Mouse (Mus musculus): Measurements from ENCODE around the gene Vmn1r83. TPM values are rescaled to one million over a fixed set of nuclear protein-coding genes. Genes with fewer than 3 reads are reported as not detected.

Vmn1r83 gene
- not detected in 2 replicates for polyA plus RNA-seq (2012)

GRCm38 (mm10) chr7:12329381-12329780 is at the start of gene Vmn1r83:
Gene Vmn1r83, minus strand, starts transcription at chr7:12329481.
- H3K4me1 ChIP-seq (ENCODE audit: control insufficient read depth), result no peaks in the 10 kb centered on the region
- H3K36me3 ChIP-seq (ENCODE audit: control insufficient read depth), result no peaks in the 10 kb centered on the region
- H3K4me3 ChIP-seq (replicated peaks), result no peak within 1 kb of the TSS
- H3K27me3 ChIP-seq (ENCODE audit: control insufficient read depth), result no peaks in the 10 kb centered on the region
- H3K9me3 ChIP-seq (ENCODE audit: control insufficient read depth, low read length), result peaks cover 8% of the 10 kb centered on the region
- no peak for TF ChIP-seq TAL1 (IDR thresholded peaks at IDR 0.05; ENCODE audit: low read length)
- TF ChIP-seq GATA1 (IDR thresholded peaks at IDR 0.05; ENCODE audit: low read length), result no peak

DNA sequence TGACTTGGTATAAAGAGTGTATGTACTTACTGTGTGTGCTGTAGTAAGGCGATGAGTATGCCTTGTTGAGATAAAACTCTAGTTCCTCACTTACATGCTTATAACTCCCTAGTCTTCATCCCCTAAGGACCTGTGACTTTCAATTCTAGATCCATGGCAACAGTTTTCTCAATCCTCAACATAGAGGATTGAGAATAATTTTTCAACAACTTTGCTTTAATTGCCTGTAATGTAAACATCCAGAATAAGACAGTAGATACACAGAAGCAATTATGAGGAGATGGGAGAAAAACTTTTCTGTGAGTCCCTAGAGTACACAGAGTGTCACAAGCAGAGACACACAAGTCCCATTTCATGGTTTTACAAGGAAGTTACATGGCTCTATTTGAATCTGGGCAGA is 39.9 kb upstream of the Vmn1r83 start, which contains the start of gene Vmn1r84:
Gene Vmn1r84, minus strand, starts transcription at position 101 of the 400 bp plus-strand sequence.
- H3K27me3 ChIP-seq (ENCODE audit: control insufficient read depth), result no peaks in the 10 kb centered on the region
- no peaks in the 10 kb centered on the region for H3K9me3 ChIP-seq (ENCODE audit: control insufficient read depth, low read length)
- H3K4me3 ChIP-seq (replicated peaks), result no peak within 1 kb of the TSS
- no peak for TF ChIP-seq GATA1 (IDR thresholded peaks at IDR 0.05; ENCODE audit: low read length)
- TF ChIP-seq TAL1 (IDR thresholded peaks at IDR 0.05; ENCODE audit: low read length), result no peak
- no peaks in the 10 kb centered on the region for H3K4me1 ChIP-seq (ENCODE audit: control insufficient read depth)
- H3K36me3 ChIP-seq (ENCODE audit: control insufficient read depth), result no peaks in the 10 kb centered on the region

- no peak for TF ChIP-seq TAL1 (IDR thresholded peaks at IDR 0.05; ENCODE audit: low read length)
- no peak for TF ChIP-seq GATA1 (IDR thresholded peaks at IDR 0.05; ENCODE audit: low read length)
- Histone ChIP-seq H3K4me3 (replicated peaks) (no peak within 1 kb of the TSS), H3K4me1 (ENCODE audit: control insufficient read depth) (no peaks in the 10 kb centered on the region), H3K36me3 (ENCODE audit: control insufficient read depth) (no peaks in the 10 kb centered on the region), H3K27me3 (ENCODE audit: control insufficient read depth) (no peaks in the 10 kb centered on the region), H3K9me3 (ENCODE audit: control insufficient read depth, low read length) (peaks cover 2% of the 10 kb centered on the region; the same call in 1 of the 2 replicates)
These were observed 29.2 kb downstream of the Vmn1r83 start, which contains the start of gene Vmn1r82 for GRCm38 (mm10) chr7:12300130-12300529. Gene Vmn1r82, plus strand, starts transcription at chr7:12300430.

Other genes starting within 250 kb of the Vmn1r83 start
- not detected in 2 replicates for gene Vmn1r78, start 179.2 kb downstream of the Vmn1r83 start, polyA plus RNA-seq (2012)
- not detected in 2 replicates for gene Vmn1r79, start 158.2 kb downstream of the Vmn1r83 start, polyA plus RNA-seq (2012)
- under 0.01 and 0.01 TPM in 2 replicates for gene Vmn1r80, start 140.2 kb downstream of the Vmn1r83 start, polyA plus RNA-seq (2012)
- gene Vmn1r81, start 61.2 kb downstream of the Vmn1r83 start, polyA plus RNA-seq (2012), result under 0.01 TPM in 1 of 2 replicates, not detected in the other
- gene Vmn1r82, start 29.1 kb downstream of the Vmn1r83 start, polyA plus RNA-seq (2012), result not detected in 2 replicates
- not detected in 2 replicates for gene Vmn1r84, start 39.8 kb upstream of the Vmn1r83 start, polyA plus RNA-seq (2012)
- not detected in 2 replicates for gene Zfp551, start 93.3 kb upstream of the Vmn1r83 start, polyA plus RNA-seq (2012)
- 0.06 TPM in 1 of 2 replicates, not detected in the other for gene Zfp606, start 148.8 kb upstream of the Vmn1r83 start, polyA plus RNA-seq (2012)
- not detected in 2 replicates for gene 2900092C05Rik, start 183.0 kb upstream of the Vmn1r83 start, polyA plus RNA-seq (2012)

All from erythroblast, embryonic 14.5 days (primary cell).